Mouse (Mus musculus): ENCODE results near the gene Ctbp2.

The Ctbp2 gene

DNA sequence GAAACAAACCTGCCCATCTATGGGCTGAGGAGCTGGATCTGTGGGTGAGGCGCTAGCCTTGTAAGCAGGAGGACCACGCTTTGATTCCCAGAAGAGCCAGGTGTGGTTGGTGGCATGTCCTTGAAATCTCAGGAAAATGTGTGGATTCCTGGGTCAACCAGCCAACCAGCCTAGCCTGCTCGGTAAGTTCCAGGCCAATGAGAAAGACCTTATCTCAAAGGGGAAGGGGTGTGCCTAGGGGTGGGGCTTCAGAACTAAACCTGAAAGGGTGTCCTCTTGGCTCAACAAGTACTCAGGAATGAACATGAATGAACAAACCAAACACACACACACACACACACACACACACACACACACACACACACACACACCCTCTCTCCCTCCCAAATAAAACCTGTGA lies 82.4 kb downstream of the Ctbp2 start:
- DNase-seq (ENCODE audit: low read depth, low spot score): no peak

DNA sequence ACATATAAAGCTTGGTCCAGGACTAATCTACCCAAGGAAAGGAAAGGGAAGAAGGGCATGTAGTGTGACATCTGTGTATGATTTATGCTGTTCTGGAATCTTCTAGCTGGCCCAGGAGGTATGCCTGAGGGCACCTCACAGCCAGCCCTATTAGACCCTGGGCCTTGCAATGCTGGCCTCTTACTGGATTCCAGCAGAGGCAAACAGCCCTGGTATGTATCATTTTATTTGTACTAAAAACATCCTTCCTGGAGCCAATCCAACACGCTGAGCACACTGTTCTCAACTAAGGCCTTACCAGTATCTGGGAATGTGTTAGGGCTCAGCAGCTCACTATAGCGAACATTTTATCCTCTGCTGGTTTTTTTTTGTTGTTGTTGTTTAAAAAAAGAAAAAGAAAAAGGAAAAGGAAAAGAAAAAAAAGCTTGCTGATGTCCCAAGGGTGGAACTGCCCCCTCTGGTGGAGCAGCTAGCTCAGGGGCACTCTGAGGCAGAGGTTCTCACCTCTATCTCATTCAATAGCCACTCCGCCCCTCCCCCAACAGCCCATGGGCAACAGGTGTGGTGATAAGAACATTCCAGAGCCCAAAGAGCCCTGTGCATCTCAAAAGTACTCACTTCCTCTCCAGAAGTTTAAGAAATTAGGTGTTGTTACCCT lies 83.3 kb downstream of the Ctbp2 start:
- DNase-seq (ENCODE audit: low read depth, low spot score): peak; percentile 66

DNA sequence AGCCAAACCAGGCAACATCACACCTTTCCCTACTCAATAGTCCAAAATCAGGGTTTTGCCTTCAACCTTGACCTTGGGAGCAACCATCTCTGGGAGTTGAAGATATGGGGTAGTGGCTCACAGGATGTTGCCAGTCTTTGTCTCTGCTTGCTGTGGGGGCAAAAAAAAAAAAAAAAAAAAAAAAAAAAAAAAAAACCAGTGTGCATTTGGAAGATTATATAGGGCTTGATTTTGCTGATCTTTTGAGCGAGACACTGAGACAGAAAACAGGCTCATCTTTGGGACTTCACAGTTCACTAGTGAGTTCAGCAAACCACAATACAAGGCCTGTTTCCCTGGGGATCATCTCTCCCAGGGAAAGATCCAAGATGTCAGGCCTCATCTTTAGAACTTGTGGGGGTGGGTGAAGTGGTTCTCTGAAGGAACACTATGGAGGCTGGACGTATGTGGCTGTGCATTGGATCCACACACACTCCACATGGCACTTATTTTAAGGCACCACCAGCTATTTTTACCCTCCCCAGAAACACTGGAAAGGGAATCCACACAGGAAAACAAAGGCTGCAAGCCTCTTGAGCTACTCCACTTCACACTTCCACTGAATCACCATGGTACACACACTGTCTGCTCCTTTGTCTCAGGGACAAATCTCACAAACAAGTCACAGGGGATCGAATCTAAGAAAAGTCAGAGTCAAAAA lies 84.4 kb downstream of the Ctbp2 start:
- DNase-seq (ENCODE audit: low read depth, low spot score): no peak

DNA sequence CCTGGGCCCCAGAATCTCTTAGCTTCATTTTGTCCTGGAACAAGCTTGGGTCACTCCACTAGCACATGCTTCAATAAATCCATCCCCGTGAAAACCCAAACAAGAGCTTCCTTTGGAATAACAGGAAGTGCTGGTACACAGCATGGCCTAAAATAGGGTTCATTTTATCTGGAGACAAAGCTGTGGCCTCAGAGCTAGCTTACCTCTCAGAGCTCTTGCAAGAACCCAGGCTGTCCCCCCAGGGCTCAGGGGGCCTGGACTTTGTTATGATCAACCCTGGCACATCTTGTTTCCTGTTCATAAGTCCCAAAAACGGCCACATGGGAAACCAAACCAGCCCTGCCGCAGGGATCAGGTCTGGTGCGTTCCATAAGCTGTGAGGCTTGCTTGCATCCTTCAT lies 86.5 kb downstream of the Ctbp2 start:
- DNase-seq (ENCODE audit: low read depth, low spot score): no peak

DNA sequence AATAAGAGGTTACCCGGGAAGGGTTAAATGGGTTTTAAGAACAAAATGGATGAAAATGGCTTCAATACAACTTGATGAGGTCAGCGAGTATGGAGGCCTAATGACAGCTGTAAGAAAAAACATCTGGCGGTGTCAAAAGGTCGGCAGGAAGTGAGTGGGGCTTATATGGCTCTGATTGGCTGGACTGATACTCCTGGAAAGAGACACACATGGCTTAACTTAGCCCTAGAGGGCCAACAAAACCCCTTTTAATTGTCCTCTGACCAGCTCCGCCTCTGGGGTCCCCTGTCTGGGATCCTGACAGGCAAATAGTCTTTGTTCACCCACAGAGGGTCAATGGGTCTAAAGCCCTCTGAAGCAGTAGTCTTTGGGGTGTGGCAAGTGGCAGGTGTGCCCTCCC lies 86.9 kb downstream of the Ctbp2 start:
- DNase-seq (ENCODE audit: low read depth, low spot score): no peak

DNA sequence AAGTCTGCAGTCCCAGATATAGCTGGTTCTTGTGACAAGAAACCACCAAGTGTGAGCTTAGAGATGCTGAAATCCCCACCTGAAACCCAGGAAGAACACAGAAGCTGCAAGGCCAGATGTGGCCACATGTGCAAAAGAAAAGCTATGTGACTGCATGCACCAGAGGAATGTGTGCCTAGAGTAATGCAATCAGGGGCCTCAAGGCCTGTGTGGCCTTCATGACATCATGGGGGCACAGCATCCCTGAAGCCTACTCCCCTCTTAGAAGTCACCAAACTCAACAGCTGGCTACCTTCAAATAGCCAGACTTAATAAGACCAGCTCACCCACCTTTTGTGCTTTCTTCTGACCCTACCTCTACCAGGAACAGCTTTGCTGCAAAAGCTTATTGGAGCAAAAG lies 88.3 kb downstream of the Ctbp2 start:
- no peak for DNase-seq (ENCODE audit: low read depth, low spot score)

DNA sequence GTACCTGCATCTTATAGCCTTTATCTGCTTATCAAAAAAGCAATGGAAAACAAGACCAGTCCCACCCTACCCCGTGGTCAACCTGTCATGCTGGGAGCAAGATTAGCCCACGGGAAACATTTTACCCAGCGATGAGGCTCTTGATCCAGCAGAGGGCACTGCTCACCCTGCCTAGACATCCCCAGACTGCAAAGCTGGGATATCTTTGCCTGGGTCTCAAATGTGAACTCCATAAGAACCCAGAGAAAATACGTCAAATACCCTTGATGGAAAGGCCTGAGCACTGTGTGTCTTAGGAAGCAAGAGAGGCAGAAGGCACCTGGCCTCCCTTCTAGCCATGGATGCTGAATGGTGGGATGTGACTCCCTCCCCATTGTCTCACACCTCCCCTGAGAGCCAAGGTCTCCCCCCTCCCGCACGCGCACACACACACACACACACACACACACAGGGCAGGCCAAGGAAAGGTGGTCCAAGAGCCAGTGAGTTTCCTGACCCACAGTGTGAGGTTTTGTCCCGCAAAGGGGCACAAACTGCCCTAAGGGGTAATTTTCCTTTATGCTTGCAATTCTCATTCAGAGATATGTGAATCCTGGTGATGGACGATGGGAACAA lies 91.5 kb downstream of the Ctbp2 start:
- DNase-seq (ENCODE audit: low read depth, low spot score): peak; percentile 84

DNA sequence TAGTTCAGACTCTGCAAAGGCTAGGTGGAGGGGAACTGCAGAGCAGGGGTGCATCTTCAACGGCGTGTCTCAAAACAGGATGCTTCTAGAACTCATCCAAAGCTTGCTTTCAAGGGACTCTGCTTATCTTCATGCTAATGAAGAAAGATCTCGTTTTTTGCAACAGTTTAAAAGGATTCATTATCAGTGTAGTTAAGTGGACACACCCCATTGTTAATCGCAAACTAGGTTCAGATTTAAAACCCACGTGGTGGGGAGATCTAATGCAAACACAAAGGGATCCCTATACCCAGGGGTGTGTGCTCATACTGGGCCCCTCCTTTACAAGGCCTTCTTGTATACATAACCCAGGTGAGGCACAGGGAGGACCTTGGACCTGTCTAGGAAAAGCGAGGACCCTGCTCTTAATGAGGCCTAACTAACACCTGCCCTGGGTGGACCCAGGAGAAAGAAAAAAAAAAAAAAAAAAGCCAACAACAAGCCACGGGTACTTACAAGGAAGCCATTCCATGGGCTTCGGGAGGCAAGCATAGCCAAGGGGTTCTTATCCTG lies 94.6 kb downstream of the Ctbp2 start:
- DNase-seq (ENCODE audit: low read depth, low spot score): no peak

DNA sequence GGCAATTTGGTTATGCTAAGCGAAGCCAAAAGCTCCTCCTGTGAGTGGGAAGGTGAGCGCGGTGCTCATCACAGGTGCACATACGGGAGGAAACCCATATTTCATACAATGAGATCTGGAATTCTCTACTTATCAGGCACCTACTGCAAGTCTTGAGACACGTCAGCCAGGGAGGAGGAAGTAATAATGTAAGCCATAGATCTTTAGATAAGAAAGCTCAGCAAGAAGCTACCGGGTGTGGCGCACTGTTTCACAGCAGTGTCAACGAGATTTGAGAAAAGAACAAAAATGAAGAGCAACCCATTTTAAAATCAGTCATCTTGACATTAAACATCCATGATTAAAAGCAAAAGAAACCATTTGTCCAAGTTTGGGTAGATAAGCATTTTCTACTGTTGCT lies 95.2 kb downstream of the Ctbp2 start:
- DNase-seq (ENCODE audit: low read depth, low spot score): no peak

DNA sequence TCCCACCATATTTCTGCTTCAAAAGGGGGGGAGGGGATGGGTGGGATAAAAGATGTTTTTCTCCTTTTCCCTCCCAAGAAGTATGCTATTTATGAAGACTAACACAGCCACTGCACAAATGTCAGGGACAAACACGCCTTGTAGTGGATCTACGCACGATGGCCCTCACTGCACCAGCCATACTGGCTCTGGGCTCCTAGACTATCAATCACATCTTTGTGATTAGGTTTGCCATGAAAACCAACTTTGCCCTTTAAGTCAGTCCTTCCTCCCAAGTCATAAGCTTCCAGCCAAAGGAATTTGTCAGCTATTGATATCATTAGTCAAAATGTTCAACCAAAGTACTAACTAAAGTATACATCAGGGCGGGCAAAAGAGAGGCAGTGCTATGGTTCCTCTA lies 96.2 kb downstream of the Ctbp2 start:
- DNase-seq (ENCODE audit: low read depth, low spot score): no peak

DNA sequence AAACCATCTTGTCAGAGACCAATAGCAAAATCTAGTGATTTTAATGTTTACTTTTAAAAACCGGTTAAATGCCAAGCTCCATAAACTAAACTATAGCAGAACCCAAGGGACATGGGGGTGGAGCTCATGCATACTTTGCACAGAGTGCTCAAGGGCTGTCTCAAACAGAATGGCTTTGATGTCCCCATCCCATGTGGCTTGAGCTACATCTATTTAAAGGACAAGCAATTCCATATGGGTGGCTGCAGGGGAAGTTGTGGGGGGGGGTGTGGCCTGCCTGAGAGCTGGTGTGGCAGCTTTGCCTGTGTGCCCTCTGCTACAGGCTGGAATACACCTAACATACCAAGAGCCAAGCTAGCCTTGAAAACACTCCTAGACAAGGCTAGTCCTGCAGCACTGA lies 99.5 kb downstream of the Ctbp2 start:
- no peak for DNase-seq (ENCODE audit: low read depth, low spot score)

DNA sequence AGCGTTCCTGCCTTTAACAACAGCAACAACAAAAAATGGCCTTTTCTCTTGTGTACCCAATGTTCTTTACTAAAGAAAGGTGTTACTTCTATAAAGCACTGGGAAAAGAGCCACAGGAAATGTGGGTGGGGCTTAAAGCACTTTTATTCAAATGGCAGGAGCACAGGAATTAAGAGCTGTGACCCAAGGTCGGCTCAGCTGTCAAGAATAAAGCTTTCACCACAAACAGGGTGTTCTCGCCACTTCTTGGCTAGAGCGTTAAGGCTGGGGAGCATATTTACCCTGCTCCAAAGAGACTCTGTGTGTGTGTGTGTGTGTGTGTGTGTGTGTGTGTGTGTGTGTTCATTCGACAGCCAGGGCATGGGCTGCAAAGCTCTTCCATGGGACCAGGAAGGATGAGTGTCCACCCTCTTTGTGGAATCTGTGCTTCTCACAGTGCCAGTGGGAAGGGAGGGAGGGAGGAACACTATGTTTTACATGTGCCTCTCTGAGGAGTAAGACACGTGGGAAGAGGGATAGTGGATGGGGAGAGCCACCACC lies 104.6 kb downstream of the Ctbp2 start:
- DNase-seq (ENCODE audit: low read depth, low spot score): peak; percentile 61

DNA sequence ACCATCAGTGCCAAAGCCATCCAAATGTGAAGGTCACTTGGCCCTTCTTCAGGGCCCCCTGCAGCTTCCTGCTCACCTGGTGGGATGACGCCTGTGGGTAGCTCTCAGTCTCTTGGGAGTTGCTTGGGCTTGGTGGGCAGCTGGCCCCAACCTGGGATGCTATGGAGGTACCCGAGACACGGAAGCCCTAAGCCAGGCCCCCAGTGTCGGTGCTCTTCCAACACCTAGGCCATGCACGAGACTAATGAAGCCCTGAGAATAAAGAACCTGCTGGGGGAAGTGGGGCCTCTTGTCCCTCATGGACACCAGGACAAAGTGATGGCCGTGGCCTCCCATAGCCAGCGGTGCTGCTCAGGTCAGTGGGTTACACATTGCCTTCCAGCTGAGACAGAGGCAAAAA lies 105.2 kb downstream of the Ctbp2 start:
- DNase-seq (ENCODE audit: low read depth, low spot score): no peak

DNA sequence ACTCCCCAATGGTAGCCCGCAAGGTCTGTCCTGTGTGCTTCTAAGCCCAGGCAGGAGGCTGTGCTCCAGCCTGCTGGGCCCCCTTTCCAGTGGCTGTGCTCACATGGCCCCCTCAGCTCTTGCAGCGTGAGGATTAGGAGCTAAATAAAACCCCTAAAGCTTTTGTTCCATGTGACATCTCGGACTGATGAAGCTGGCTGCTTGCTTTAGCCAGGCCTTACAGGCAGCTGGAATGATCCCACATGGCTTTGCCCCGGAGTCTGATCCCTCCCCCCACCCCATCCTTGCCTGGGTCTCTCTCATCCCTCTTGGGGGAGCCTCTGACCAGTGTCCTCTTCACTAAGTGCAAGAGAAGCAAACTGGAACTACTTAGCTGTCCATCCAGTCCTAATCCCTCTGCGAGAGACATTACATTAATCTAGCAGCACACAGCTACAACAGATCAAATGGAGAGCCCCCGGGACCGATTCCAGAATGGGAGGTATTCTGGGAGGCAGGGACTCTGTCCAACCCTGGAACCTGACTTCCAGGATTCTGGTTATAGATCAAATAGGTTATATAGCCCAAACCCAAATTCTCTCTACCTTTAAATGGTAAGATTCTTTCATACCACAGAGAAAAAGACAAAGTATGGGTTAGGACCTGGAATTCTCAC lies 108.6 kb downstream of the Ctbp2 start:
- no peak for DNase-seq (ENCODE audit: low read depth, low spot score)

DNA sequence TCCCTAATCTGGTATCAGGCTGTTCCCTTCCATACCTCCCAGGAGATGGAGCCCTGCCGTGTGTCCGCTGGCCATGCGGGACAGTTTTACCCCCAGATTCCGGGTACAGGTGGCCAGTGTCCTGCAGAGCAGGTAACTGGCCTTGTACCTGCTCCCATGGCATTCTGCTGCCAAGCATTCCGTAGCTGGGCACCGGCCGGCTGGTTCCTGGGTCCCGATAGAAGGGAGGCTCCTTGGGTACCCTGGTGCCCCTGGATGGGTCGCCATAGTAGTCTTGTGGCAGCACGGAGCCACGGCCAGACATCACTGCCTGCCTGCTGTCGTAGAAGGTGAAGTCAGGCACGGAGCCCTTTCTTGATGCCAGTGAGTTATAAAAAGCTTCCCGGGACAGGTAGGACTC lies 109.5 kb downstream of the Ctbp2 start:
- DNase-seq (ENCODE audit: low read depth, low spot score): no peak

DNA sequence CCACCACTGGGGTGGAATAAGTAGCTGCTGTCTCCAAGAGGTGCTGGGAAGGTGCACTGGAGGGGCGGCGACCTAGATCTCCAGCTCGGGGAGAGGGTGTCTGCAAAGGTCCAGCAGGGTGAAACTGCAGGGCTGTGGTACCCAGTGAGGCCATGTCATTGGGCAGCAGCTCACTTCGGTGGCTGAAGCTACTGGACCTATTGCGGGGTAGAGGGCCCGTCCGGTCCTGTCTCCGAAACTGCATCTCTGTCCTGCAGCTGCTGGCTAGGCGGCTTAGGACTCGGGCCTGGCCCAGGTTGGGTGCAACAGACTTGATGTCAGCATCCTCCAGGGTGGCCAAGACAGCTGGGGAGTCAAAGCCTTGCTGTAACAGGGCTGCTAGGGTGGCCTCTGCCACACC lies 110.2 kb downstream of the Ctbp2 start:
- DNase-seq (ENCODE audit: low read depth, low spot score): no peak

DNA sequence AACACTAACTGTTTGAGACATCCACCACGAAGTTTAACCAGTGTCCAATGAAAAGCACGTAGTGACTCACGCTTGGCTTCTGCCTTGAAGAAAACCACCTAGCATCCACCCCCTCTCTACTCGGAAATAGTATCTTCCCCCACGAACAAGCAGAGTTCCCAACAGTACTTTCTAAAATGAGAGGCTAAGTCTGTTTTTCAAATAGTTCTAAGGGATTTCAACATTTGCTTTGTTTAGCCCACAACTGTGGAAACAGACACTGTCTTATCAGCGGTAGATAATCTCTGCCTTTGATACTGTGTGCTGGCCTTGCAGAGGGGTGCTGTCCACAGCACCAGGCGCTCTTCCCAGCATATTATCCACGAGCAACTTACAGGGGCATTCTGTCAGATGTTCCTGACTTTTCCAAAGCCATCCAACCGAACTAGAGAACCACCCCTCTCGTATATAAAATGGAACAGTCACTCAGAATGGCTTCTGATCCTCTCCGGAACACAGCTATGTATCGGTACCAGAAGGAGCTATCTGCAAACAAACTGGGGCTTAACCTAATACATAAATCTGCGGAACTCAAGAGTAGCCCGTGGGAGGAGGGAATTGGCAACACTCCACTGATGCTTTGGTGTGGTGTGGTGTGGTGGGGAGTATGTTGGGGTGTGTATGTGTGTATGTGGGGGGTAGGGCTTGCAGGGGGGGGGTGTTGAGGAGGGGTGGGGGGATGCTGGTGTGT lies 111.4 kb downstream of the Ctbp2 start:
- DNase-seq (ENCODE audit: low read depth, low spot score): no peak

DNA sequence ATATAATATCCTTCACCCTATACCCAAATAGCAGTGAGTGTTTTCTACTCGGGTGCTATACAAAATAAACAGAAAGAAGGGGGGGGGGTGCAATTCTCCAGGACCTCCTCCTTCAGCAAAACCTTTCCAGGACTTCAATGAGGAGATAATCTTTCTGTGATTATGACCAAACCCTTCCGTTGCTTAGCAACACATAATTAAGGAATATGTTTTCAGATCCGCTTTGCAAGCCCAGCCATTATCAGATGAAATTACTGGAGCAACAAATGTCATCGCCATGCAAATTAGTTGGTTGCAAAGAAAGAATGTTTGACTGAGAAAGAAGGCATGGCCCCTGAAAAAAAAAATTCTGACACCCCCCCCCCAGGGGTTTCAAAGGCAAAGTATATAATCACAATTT lies 112.5 kb downstream of the Ctbp2 start:
- DNase-seq (ENCODE audit: low read depth, low spot score): no peak

DNA sequence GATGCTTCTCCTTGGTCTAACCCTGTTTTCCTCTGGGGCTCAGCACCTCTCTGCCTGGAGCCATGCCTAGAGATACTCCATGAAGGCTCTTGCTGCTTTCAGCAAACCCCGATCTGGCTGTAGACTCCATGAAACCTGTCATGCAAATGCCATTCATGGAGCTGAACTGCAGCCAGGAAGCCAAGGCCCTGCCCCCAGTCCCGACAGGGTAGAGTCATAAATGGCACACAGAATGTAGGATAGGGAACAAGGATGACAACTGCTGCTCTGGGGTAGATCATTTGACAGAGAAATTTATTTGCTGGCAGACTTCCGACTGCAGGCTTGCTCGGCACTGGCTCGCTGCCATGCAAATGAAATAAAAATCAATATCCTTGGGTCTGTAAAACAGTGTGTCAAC lies 113.0 kb downstream of the Ctbp2 start:
- no peak for DNase-seq (ENCODE audit: low read depth, low spot score)

DNA sequence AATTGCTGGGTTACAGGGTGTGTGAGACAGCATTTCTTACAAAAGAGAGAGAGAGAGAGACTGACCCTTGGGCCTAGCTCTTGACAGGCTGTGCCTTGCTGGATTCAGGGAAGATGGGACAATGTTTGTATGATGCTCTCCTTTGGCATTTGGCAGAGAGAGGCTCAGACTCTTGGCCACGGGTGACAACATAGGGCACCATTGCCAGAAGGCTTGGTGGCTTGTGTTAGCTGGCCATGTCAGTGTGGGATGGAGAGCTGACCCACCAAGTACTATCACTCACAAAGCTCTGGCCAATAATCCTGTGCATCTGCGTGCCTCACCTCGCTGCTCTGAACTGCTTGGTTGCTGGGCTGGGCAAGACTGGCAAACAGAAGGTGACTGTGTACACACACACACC lies 113.7 kb downstream of the Ctbp2 start:
- DNase-seq (ENCODE audit: low read depth, low spot score): no peak

DNA sequence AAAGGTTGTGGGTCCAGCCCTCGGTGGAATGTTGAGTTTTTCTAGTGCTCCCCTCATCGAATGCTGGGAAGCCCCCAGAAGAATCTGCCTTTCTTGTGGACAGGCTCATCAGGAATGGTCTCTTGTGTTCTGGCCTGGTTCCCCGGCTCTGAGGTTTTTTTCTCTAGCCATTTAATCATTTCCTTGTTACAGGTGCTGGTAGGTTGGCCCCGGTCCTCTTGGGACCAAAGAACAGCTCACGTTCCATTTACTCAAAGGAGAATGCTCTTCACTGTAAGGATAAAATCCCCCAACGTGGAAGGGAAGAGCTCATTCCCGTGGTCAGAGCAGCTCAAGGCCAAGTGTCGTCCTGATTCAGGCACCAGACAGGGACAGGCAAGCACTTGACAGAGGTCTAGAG lies 114.5 kb downstream of the Ctbp2 start:
- DNase-seq (ENCODE audit: low read depth, low spot score): no peak

DNA sequence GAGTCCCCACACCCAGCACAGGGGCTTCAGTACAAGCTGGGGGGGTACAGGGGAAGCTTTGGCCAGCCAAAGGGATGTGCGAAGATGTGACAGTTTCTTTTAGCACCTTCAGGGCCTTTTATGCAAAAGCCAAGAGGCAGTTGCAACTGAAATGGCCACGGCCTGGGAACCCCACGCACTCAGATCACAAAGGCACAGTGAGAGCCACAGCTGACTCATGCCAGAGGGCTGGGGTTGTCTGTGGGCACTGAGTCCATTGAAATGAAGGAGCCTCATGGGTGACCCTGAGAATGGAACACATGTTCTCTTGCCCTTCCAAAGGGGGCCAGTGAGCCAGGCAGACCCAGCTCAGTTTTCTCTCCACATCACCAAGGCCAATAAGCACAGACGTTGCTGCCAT lies 115.5 kb downstream of the Ctbp2 start:
- no peak for DNase-seq (ENCODE audit: low read depth, low spot score)

Data from R1 (cell line).